ENCODE assay signal across 13 mouse cellular contexts in genomic region chr11:109697089-109697643, GRCm38 (mm10).
"Had no signal": no experiment of that assay in that cellular context is flagged by ENCODE, and none has a peak within 500 bp of the region (broad histone marks: within the 10 kb centered on the region; RNA-seq: fewer than 3 reads in every experiment).

No protein-coding gene starts in this region.

- DNase-seq: kidney, adult 11 months; kidney, adult 9 months; lung, adult 18-20 months; right cerebral cortex, postnatal 14 days; thymus, adult 2 months; thymus, postnatal 25 days had no signal

- H3K4me2 ChIP-seq: hindbrain, embryonic 15.5 days; limb, embryonic 12.5 days; midbrain, embryonic 12.5 days; neural tube, embryonic 13.5 days had no signal

- H3K36me3 ChIP-seq: hindbrain, embryonic 15.5 days; limb, embryonic 12.5 days; midbrain, embryonic 12.5 days; neural tube, embryonic 13.5 days had no signal

- H3K27me3 ChIP-seq: hindbrain, embryonic 15.5 days; limb, embryonic 12.5 days; midbrain, embryonic 12.5 days; neural tube, embryonic 13.5 days had no signal

- ATAC-seq: midbrain, embryonic 16.5 days had no signal

- H3K27ac ChIP-seq: hindbrain, embryonic 15.5 days; kidney, postnatal 0 days; left cerebral cortex, adult 2 months; limb, embryonic 12.5 days; midbrain, embryonic 12.5 days; neural tube, embryonic 13.5 days had no signal

- H3K9me3 ChIP-seq: hindbrain, embryonic 15.5 days; limb, embryonic 12.5 days; midbrain, embryonic 12.5 days had no signal

- H3K4me1 ChIP-seq: hindbrain, embryonic 15.5 days; midbrain, embryonic 12.5 days; neural tube, embryonic 13.5 days had no signal

- H3K4me3 ChIP-seq: hindbrain, embryonic 15.5 days; left cerebral cortex, adult 2 months; limb, embryonic 12.5 days; midbrain, embryonic 12.5 days; neural tube, embryonic 13.5 days had no signal

- H3K9ac ChIP-seq: hindbrain, embryonic 15.5 days; limb, embryonic 12.5 days; midbrain, embryonic 12.5 days; neural tube, embryonic 13.5 days had no signal
